Mouse (Mus musculus) megakaryocyte, embryonic 14.5 days (primary cell): Measurements from ENCODE around the gene Kin.

Experiments
- FLI1 ChIP-seq: IDR thresholded peaks from 2 replicates; pipeline ENCODE4 v1.6.1; 2012; ENCODE audit warnings: low read length, inconsistent platforms, mixed read lengths
- GATA1 ChIP-seq: IDR thresholded peaks from 3 replicates; pipeline ENCODE4 v1.6.1; 2012; ENCODE audit warnings: mixed read lengths, low read length, inconsistent platforms, borderline replicate concordance

DNA sequence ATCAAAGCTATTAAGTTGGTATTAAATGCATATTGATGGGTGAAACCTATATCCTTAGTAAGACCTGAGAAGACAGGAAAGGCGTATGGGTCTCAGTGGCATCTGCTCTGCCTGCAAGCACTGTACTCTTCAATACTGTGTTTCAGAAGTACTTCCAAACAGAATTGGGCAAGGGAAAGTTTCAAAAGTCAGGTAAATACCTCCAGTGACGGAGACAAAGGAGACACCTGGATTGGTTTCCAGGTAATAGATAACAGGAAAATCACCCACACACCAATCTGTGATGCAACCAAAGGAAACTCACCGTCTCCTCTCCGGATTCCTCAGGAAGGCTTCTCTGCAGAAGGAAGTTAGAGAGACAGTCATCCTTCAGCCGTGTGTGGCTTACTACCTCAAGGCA lies 47.1 kb downstream of the Kin start:
- TF ChIP-seq GATA1, result no peak
- no peak for TF ChIP-seq FLI1
